Mouse (Mus musculus) CD4-positive, CD25-positive, alpha-beta regulatory T cell, adult 4 months (primary cell): ENCODE data around the gene Hsdl1. TPM values are rescaled to one million over a fixed set of nuclear protein-coding genes. Genes with fewer than 3 reads are reported as not detected.

ENCODE experiments used
- ATAC-seq: one replicate; pipeline ENCODE4 v1.8.0; 2017
- polyA plus RNA-seq, 2 experiments: library from polyadenylated mRNA; unstranded; fragments of 100-300 nt; shearing (Covaris generic); gene quantifications; one replicate each; pipeline ENCODE4 v1.2.1; 2017

Gene Hsdl1
- polyA plus RNA-seq, 2 experiments from 2014 or later = 68.3 to 83.5 TPM

GRCm38 (mm10) chr8:119575366-119575726 lies 363 bp upstream of the Hsdl1 start:
- ATAC-seq = no peak

GRCm38 (mm10) chr8:119572411-119572810 lies 2.6 kb downstream of the Hsdl1 start:
- ATAC-seq = no peak

DNA sequence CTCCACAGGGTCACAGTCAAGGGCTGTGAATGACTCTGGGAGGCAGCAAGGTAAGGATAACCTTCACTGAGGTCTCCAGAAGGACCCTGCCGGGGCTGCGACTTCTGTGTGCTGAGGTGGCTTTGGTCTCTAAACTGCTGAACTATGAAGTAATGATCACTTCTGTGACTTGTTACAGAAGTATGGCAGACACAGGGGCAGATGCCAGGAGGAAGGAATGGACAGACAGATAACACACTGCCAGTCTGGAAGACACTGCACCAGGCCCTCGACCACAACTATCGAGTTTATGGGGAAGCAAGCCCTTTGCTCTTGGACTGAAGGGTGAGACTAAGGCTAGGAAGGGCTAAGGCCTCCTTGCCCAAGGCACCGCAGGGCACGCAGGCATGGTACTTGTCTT lies 3.8 kb downstream of the Hsdl1 start:
- no peak for ATAC-seq

GRCm38 (mm10) chr8:119569881-119570280 lies 5.1 kb downstream of the Hsdl1 start:
- ATAC-seq = peak; percentile 78

GRCm38 (mm10) chr8:119568951-119569350 lies 6.0 kb downstream of the Hsdl1 start:
- peak; percentile 38 for ATAC-seq

DNA sequence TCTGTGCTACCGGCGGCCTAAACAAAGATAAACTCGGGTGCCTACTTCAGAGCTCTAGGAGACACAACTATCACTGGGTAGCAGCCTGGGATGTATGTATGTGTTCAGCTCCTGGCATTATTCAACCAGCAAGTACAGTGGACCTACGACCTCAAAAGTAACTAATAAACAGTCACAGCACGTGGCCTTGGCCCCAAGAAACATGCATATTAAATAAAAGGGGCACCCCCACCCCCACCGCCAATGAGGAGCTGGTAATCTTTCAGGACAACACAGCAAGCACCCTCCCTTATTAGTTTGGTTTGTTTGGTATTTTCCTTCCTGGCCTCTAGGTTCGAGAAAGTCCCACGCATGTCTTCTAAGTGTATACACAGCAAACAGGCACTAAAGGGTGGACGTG lies 6.7 kb downstream of the Hsdl1 start:
- no peak for ATAC-seq

- ATAC-seq = no peak
These were observed 8.6 kb downstream of the Hsdl1 start for GRCm38 (mm10) chr8:119566367-119566766.

DNA sequence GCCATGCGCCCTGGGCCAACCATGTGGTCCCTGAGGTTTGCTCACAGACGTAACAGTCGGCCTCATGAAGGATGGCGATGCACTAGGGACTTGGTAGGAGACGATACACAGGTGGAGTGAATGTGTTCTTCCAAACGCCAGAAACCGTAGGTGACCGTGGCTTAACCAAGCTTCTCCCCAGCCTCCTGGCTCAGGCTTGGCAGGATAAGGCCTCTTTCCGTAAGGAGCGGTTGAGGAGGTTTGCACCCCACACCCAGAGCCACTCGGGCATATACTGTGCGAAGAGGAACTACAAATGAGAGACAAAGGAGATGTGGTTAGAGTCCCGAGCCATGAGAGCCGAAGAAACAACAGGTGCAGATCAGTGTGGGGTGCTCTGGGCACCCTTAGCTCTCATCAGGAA lies 11.1 kb downstream of the Hsdl1 start:
- no peak for ATAC-seq

DNA sequence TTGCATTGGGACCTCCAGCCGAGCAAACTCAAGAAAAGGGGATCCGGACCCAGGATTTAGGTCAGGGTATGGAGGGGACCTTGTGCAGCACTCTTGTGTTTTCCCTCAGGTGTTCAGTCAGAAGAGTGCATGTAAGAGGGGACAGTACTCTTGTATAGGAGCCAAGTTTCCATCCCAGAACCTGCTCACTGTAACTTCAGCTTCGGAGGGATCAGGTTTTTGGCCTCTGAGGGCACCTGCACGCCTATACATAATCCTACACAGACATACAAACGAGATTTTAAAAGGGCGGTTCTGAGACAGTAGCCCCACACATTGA lies 15.6 kb downstream of the Hsdl1 start:
- ATAC-seq = no peak

- peak; percentile 95 for ATAC-seq
These were observed 16.2 kb downstream of the Hsdl1 start, which contains the start of gene Mbtps1 for GRCm38 (mm10) chr8:119558603-119559401. Mbtps1 (minus strand) TSS chr8:119558735.

DNA sequence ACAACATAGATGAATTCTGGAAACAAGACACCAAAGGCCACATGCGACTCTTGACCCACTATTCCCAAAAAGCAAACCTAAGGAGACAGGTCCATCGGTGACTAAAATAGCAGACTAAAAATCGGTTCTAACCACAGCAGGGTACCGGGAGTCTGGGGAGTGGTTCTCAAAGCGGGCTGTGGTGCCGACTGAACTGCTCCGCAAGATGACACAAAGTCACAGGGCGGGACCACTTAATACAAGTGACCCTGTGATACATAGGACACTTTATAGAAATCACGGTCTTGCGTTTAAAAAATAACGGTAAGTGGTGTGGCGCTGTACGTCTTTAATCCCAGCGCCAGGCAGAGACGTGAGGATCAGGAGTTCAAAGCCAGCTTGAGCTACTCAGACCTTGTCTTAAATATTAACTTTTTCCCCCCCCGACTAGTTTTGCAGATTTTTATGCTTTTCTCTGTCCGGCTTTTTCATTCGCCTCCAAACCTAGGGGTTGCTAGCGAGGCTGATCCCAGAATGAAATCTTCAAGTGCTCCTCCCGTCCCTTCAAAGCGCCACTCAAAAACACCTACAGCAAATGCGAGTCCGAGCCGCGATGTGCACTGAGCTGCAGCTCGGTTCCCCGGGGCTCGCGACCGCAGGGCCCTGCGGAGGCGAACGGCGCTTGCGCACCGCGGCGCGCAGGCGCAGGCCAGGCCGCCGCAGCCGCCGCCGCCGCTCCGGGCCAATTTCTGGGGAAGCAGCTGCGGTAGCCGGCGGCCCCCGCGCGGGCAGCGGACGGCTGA lies 17.0 kb downstream of the Hsdl1 start:
- peak; percentile 71 for ATAC-seq

DNA sequence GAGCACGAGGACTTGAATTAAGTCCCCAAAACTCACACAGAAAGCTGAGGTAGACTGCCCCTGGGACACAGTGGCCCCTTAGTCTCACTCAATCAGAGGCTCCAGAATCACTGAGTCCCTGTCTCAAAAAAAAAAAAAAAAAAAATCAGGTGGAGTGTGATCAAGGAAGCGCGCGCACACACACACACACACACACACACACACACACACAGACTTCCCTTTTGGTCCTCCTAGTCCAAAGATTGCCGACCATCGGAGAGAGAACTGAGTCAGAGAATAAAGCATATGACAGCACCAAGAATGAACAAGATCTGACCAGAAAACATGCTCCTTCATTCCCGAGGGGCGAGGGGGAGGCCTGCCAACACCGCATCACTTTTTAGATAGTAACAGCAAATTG lies 17.9 kb downstream of the Hsdl1 start:
- ATAC-seq = no peak

DNA sequence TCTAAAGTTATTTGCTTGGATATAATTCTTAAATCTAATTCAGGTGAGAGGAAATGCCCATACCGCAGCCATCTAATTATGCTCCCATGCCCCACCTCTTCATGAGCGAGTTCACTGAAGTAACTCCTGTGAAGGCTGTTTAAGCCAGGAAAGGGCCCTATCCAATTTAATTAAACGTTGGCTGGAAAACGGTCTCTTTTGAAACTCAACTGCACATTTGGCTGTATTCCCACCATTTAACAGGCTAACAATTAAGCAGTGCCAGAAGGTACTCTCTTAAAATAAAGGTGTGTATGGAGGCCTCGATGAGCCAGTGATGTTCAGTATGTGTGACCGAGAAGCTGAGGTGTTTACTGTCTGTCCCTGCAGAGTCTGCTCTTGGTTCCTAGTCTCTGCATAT lies 19.1 kb downstream of the Hsdl1 start:
- no peak for ATAC-seq

- no peak for ATAC-seq
These were observed 22.0 kb downstream of the Hsdl1 start for GRCm38 (mm10) chr8:119552967-119553366.

DNA sequence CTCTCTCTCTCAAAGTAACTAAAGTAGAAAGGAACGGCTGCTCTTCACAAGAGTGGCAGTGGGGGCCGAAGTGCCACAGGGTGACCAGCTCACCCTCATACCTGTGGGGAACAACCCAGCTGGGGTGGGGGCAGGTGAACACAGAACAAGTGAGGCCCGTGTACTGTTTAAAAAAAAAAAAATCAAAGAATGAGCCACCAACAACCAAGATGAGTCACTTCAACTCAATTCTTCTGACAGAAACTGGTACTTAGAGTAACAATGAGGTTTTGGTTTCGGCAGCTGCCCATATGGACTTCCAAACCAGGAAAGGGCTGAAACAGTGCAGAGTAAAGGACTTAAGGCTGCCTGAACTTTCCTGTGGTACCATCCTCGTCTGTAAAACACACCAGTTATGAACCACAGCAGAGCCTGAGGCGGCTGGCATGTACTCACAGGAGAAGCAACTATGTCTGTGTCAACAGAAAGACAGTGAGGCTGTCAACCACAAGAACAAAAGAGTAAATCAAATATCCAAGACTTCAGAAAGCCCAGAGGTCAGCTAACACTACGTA lies 26.3 kb downstream of the Hsdl1 start:
- peak; percentile 11 for ATAC-seq

- ATAC-seq = peak; percentile 58
These were observed 27.8 kb downstream of the Hsdl1 start for GRCm38 (mm10) chr8:119547019-119547691.

- ATAC-seq = peak; percentile 11
These were observed 29.2 kb downstream of the Hsdl1 start for GRCm38 (mm10) chr8:119545791-119546190.

DNA sequence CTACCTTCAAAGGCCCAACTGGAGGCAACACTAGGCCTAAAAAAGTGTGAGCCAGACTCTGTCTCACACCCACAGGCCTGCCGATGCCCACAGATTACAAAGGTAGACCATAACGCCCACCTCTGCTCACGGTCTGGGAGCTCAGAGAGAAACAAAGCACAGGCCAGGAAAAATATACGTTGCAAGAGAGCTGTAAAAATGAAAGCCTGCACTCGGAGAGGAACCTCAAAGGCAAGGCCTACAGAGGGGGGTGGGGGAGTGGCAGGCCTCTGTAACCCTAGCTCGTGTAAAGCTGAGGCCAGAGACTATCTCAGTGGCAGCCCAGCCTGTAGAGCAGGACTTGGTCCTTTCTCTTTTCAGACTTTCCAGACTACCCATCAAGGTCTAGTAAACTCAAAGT lies 29.8 kb downstream of the Hsdl1 start:
- peak; percentile 60 for ATAC-seq

- no peak for ATAC-seq
These were observed 30.4 kb downstream of the Hsdl1 start for GRCm38 (mm10) chr8:119544606-119545005.

DNA sequence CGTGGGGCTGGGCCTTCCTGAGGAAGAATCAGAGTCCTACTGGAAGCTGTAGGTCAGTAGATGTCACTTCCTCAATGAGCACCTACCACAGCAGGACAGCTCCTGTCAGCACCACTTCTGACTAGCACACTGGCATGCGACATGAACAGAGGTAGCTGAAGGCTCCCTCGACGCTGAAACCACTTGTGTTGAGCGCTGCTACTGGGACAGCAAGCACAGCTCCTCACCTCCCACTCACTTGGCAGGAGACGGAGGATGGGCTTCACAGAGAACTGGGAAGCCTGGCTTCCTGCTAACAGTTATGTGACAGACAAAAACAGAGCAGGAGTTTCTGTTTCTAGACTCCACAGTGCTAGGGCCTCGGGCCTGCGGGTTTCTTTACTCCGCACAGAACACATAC lies 43.0 kb downstream of the Hsdl1 start:
- no peak for ATAC-seq

- no peak for ATAC-seq
These were observed 43.6 kb downstream of the Hsdl1 start for GRCm38 (mm10) chr8:119531397-119531796.

- no peak for ATAC-seq
These were observed 44.0 kb downstream of the Hsdl1 start for GRCm38 (mm10) chr8:119530937-119531336.

- no peak for ATAC-seq
These were observed 46.2 kb downstream of the Hsdl1 start for GRCm38 (mm10) chr8:119528762-119529161.
